Mouse (Mus musculus): ENCODE measurements at regions not wholly inside any gene's neighbourhood (a gene's known extent, or its start where the extent isn't known, plus 50 kb on each side); places are given as distances from the start of the nearest gene placed in this dataset.

- no peak for DNase-seq (ENCODE audit: low spot score in 2 of 2)
Observed at GRCm38 (mm10) chr4:153724045-153724444, 233.0 kb upstream of the A430005L14Rik start.

- no peak for DNase-seq (ENCODE audit: low spot score in 2 of 2)
Observed at GRCm38 (mm10) chr4:153727273-153727672, 229.8 kb upstream of the A430005L14Rik start.

- no peak for DNase-seq (ENCODE audit: low spot score in 2 of 2)
Observed at GRCm38 (mm10) chr4:153727896-153728422, 229.1 kb upstream of the A430005L14Rik start.

- no peak for DNase-seq (ENCODE audit: low spot score in 2 of 2)
Observed at GRCm38 (mm10) chr4:153738088-153738487, 218.9 kb upstream of the A430005L14Rik start.

GRCm38 (mm10) chr4:153742241-153742640 is 214.8 kb upstream of the A430005L14Rik start:
- DNase-seq (ENCODE audit: low spot score in 2 of 2), result no peak

GRCm38 (mm10) chr4:153752791-153753190 is 204.2 kb upstream of the A430005L14Rik start:
- no peak for DNase-seq (ENCODE audit: low spot score in 2 of 2)

- DNase-seq (ENCODE audit: low spot score in 2 of 2), result no peak
Observed at GRCm38 (mm10) chr4:153758323-153758722, 198.7 kb upstream of the A430005L14Rik start.

GRCm38 (mm10) chr4:153758781-153759180 is 198.3 kb upstream of the A430005L14Rik start:
- DNase-seq (ENCODE audit: low spot score in 2 of 2), result no peak

GRCm38 (mm10) chr4:153760934-153761333 is 196.1 kb upstream of the A430005L14Rik start:
- no peak for DNase-seq (ENCODE audit: low spot score in 2 of 2)

- DNase-seq (ENCODE audit: low spot score in 2 of 2), result no peak
Observed at GRCm38 (mm10) chr4:153763413-153763812, 193.6 kb upstream of the A430005L14Rik start.

- no peak for DNase-seq (ENCODE audit: low spot score in 2 of 2)
Observed at GRCm38 (mm10) chr4:153767713-153768112, 189.3 kb upstream of the A430005L14Rik start.

- no peak for DNase-seq (ENCODE audit: low spot score in 2 of 2)
Observed at GRCm38 (mm10) chr4:153768350-153768749, 188.7 kb upstream of the A430005L14Rik start.

- no peak for DNase-seq (ENCODE audit: low spot score in 2 of 2)
Observed at GRCm38 (mm10) chr4:153770675-153771074, 186.4 kb upstream of the A430005L14Rik start.

GRCm38 (mm10) chr4:153780501-153780900 is 176.5 kb upstream of the A430005L14Rik start:
- no peak for DNase-seq (ENCODE audit: low spot score in 2 of 2)

- no peak for DNase-seq (ENCODE audit: low spot score in 2 of 2)
Observed at GRCm38 (mm10) chr4:153781271-153781670, 175.8 kb upstream of the A430005L14Rik start.

- no peak for DNase-seq (ENCODE audit: low spot score in 2 of 2)
Observed at GRCm38 (mm10) chr4:153781981-153782521, 175.0 kb upstream of the A430005L14Rik start.

- no peak for DNase-seq (ENCODE audit: low spot score in 2 of 2)
Observed at GRCm38 (mm10) chr4:153784401-153784800, 172.6 kb upstream of the A430005L14Rik start.

GRCm38 (mm10) chr4:153785564-153785963 is 171.5 kb upstream of the A430005L14Rik start:
- no peak for DNase-seq (ENCODE audit: low spot score in 2 of 2)

GRCm38 (mm10) chr4:153792307-153792706 is 164.7 kb upstream of the A430005L14Rik start:
- no peak for DNase-seq (ENCODE audit: low spot score in 2 of 2)

- no peak for DNase-seq (ENCODE audit: low spot score in 2 of 2)
Observed at GRCm38 (mm10) chr4:153798061-153798460, 159.0 kb upstream of the A430005L14Rik start.

- DNase-seq (ENCODE audit: low spot score in 2 of 2), result no peak
Observed at GRCm38 (mm10) chr4:153805727-153806126, 151.3 kb upstream of the A430005L14Rik start.

- DNase-seq (ENCODE audit: low spot score in 2 of 2), result no peak
Observed at GRCm38 (mm10) chr4:153806180-153806692, 150.8 kb upstream of the A430005L14Rik start.

- no peak for DNase-seq (ENCODE audit: low spot score in 2 of 2)
Observed at GRCm38 (mm10) chr4:153806820-153807436, 150.1 kb upstream of the A430005L14Rik start.
